Mouse (Mus musculus): ENCODE measurements around the gene Poc1b.

GRCm38 (mm10) chr10:99198946-99199345 is 92.1 kb downstream of the Poc1b start:
- no peak for TF ChIP-seq CTCF (IDR thresholded peaks at IDR 0.05)
- TF ChIP-seq POLR2A (IDR thresholded peaks at IDR 0.05; ENCODE audit: insufficient read depth, low read depth, low read length), result no peak
